Mouse (Mus musculus): ENCODE data around the gene Ccr4.
A peak's percentile ranks its signal among the peaks of the same experiment; 100 is the strongest.
"Not testable (repeated sequence)": the region's sequence is repeated elsewhere in the genome, so short reads cannot be mapped to it uniquely, and the experiment has no call there.

Ccr4 gene

GRCm38 (mm10) chr9:114522501-114522900 is 17.8 kb upstream of the Ccr4 start:
- DNase-seq (ENCODE audit: low spot score in 2 of 2): no peak

DNA sequence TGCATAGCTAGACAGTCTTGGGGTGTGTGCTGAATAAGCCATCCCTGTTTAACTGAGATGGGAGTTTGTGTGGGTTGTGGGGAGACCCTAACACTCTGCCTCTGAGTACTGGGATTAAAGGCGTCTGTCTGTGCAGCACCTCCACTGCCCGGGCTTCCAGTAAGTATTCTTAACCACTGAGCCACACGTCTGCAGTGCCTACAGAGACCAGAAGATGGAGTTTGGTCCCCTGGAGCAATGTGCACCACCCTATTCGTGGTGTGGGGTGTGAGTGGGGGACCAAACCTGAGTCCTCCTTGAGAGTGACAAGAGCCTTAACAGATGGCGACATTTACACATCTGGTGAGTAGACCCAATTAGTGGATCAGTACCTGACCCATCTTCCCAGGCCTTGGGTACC is 17.3 kb upstream of the Ccr4 start:
- DNase-seq (ENCODE audit: low spot score in 2 of 2): no peak

DNA sequence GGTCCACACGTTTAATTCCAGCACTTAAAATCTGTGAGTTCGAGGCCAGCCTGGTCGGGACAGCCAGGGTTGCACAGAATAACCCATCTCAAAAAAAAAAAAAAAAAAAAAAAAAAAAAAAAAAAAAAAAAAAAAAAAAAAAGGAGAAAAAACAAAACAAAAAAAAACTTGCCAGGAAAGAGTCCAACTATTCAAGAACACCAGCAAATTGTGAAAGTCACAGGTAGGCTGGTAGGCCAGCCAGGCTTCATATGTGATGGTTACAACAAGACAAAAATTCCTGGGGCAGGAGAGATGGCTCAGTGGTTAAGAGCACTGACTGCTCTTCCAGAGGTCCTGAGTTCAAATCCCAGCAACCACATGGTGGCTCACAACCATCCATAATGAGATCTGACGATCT is 15.8 kb upstream of the Ccr4 start:
- DNase-seq (ENCODE audit: low spot score in 2 of 2): not testable (repeated sequence)

- DNase-seq (ENCODE audit: low spot score in 2 of 2): no peak
Observed at GRCm38 (mm10) chr9:114518812-114519477, 14.2 kb upstream of the Ccr4 start.

GRCm38 (mm10) chr9:114517924-114518497 is 13.3 kb upstream of the Ccr4 start:
- no peak for DNase-seq (ENCODE audit: low spot score in 2 of 2)

- DNase-seq (ENCODE audit: low spot score in 2 of 2): no peak
Observed at GRCm38 (mm10) chr9:114515364-114515763, 10.6 kb upstream of the Ccr4 start, which contains the start of gene C130032M10Rik. Gene C130032M10Rik (plus strand): TSS chr9:114515697.

DNA sequence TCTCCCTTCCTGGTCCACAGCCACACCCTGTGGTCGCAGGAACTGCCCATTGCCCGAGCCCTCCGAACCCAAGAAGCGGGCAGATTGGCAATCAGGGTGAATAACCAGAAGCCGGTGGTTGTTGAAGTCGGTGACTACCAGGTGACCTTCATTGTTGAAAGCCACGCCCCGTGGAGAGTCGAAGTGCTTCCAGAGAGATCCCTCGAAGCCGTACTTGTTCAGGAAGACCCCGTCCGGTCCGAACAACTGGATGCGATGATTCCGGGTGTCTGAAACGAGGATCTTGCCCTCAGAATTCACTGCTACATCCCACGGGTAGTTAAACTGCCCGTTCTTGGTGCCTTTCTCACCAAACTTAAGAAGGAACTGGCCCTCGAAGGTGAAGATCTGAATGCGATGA is 8.1 kb upstream of the Ccr4 start:
- DNase-seq (ENCODE audit: low spot score in 2 of 2): no peak

GRCm38 (mm10) chr9:114509785-114510184 is 5.1 kb upstream of the Ccr4 start:
- no peak for DNase-seq (ENCODE audit: low spot score in 2 of 2)

GRCm38 (mm10) chr9:114507421-114507820 is 2.7 kb upstream of the Ccr4 start:
- no peak for DNase-seq (ENCODE audit: low spot score in 2 of 2)

DNA sequence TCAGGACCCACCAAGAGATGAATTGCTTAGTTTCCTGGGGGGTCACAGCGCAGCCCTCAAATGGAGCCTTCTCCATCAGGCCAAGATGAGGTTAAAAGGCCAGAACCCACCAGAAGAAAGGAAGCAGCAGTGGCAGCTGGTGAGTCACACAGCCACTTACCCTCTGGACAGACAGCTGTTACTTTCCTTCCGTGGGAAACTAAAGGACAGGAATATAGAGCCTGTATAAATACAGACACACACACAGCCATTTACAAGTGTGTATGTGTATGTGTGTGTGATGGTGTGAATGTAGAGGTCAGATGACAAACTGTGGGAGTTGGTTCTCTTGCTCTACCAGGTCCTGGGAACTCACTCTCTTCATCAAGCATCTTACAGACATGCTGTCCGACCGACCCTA is 1.8 kb upstream of the Ccr4 start:
- no peak for DNase-seq (ENCODE audit: low spot score in 2 of 2)

GRCm38 (mm10) chr9:114502711-114503427 is 1.8 kb downstream of the Ccr4 start:
- no peak for DNase-seq (ENCODE audit: low spot score in 2 of 2)

DNA sequence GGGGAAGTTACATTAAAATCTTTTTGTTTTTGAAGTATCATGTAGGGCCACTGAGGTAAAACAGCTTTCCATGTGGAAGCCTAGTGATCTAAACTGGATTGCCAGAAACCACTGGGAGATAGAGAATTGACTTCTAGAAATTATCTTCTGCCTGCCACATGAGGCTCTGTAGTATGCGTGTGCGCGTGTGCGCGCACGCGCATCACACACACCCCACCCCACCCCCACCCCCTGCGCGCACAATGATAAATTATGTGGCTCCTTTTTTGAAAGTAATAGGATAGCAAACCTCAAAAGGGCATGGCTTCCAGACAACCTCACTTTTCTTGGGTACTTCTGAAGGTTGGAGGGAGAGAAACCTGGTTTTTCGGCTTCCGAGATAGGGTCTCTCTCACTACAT is 2.8 kb downstream of the Ccr4 start:
- DNase-seq (ENCODE audit: low spot score in 2 of 2): no peak

- no peak for DNase-seq (ENCODE audit: low spot score in 2 of 2)
Observed at GRCm38 (mm10) chr9:114501111-114501510, 3.6 kb downstream of the Ccr4 start.

- peak in 1 of 2 experiments; percentile 7 for DNase-seq (ENCODE audit: low spot score in 2 of 2)
Observed at GRCm38 (mm10) chr9:114499783-114500515, 4.8 kb downstream of the Ccr4 start.

DNA sequence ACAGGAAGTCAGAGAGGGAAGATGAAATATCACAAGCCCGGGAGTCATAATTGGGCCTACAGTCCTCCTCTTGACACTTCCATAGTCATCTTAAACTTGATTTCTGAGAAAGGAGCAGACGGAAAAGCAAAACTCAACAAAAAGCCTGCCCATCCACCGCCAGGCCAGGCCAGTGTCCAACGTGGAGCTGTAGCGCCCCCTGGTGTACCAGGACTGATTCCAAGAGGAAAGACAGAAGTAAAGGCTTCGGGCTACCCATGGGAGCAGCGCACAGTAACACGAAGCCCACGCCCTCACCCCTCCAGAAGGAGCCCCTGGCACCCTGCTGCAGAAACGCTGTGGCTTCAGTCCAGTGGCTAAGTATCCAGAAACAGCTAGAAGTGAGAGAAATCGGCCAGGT is 6.5 kb downstream of the Ccr4 start:
- DNase-seq (ENCODE audit: low spot score in 2 of 2): peak; percentile 14 to 51

- no peak for DNase-seq (ENCODE audit: low spot score in 2 of 2)
Observed at GRCm38 (mm10) chr9:114496469-114496868, 8.2 kb downstream of the Ccr4 start.

- DNase-seq (ENCODE audit: low spot score in 2 of 2): no peak
Observed at GRCm38 (mm10) chr9:114487481-114488258, 17.0 kb downstream of the Ccr4 start.

GRCm38 (mm10) chr9:114486808-114487207 is 17.9 kb downstream of the Ccr4 start:
- DNase-seq (ENCODE audit: low spot score in 2 of 2): no peak

GRCm38 (mm10) chr9:114484771-114485170 is 19.9 kb downstream of the Ccr4 start:
- DNase-seq (ENCODE audit: low spot score in 2 of 2): no peak

- no peak for DNase-seq (ENCODE audit: low spot score in 2 of 2)
Observed at GRCm38 (mm10) chr9:114480940-114481339, 23.8 kb downstream of the Ccr4 start.

DNA sequence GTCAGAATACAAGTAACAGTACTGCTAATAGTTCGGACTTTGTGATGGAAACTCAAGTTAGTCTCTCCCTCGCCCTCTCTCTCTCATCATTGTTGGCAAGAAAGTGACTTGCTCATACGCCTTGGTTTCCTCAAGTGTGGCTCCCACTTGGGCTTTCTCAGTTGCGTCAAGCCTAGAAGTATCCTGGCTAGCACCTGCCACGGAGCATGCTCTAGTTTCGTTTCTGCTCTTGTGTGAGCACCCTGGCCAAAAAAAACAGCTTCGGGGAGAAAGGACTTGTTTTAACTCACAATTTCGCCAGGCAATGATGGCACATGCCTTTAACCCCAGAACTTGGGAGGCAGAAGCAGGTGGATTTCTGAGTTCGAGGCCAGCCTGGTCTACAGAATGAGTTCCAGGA is 27.7 kb downstream of the Ccr4 start:
- DNase-seq (ENCODE audit: low spot score in 2 of 2): no peak

DNA sequence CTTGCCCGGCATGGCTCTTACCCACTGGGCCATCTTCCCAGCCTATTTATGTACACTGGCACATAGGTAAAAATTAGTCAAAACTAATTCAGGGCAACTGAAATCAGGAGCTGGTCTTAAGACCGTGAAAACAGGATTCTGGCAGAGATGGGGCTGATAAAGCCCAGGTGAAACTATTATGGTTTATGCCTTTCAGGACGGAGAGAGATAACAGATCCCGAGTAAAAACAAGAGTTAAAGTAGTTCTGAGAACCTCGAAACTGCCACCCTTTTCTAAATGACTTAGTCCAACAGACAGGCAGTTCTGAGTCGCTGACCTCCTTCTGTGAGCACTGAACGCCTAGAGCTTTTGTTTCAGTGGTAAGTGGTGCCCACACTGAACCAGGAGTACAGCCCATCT is 32.8 kb downstream of the Ccr4 start:
- no peak for DNase-seq (ENCODE audit: low spot score in 2 of 2)

Data from right cerebral cortex, postnatal 36 days (tissue).